Mouse (Mus musculus) c-Kit-positive CD71-negative TER-119-negative erythroid progenitor cells, embryonic 14.5 days (primary cell): ENCODE measurements around the gene Usp39.

Source experiments
- DNase-seq: peaks from one replicate; pipeline ENCODE4 v3.0.0-alpha.2; 2013; ENCODE audit warnings: low read depth

The Usp39 gene

GRCm38 (mm10) chr6:72302349-72302925 lies 42.5 kb downstream of the Usp39 start:
- no peak for DNase-seq

GRCm38 (mm10) chr6:72297825-72298224 lies 47.2 kb downstream of the Usp39 start:
- DNase-seq = no peak

GRCm38 (mm10) chr6:72292972-72293651 lies 51.9 kb downstream of the Usp39 start:
- no peak for DNase-seq

GRCm38 (mm10) chr6:72289484-72289883 lies 55.5 kb downstream of the Usp39 start:
- no peak for DNase-seq

GRCm38 (mm10) chr6:72283914-72284313 lies 61.1 kb downstream of the Usp39 start:
- no peak for DNase-seq

GRCm38 (mm10) chr6:72280410-72280998 lies 64.5 kb downstream of the Usp39 start:
- no peak for DNase-seq

- no peak for DNase-seq
Observed at GRCm38 (mm10) chr6:72279505-72279904, 65.5 kb downstream of the Usp39 start.

GRCm38 (mm10) chr6:72278835-72279234 lies 66.1 kb downstream of the Usp39 start:
- DNase-seq = no peak

GRCm38 (mm10) chr6:72277508-72278166 lies 67.3 kb downstream of the Usp39 start:
- DNase-seq = no peak

GRCm38 (mm10) chr6:72276972-72277441 lies 68.0 kb downstream of the Usp39 start:
- no peak for DNase-seq

GRCm38 (mm10) chr6:72276141-72276540 lies 68.8 kb downstream of the Usp39 start:
- DNase-seq = no peak

- no peak for DNase-seq
Observed at GRCm38 (mm10) chr6:72275527-72275926, 69.5 kb downstream of the Usp39 start.

- DNase-seq = no peak
Observed at GRCm38 (mm10) chr6:72273153-72273552, 71.8 kb downstream of the Usp39 start.

- DNase-seq = no peak
Observed at GRCm38 (mm10) chr6:72272161-72272696, 72.8 kb downstream of the Usp39 start.

- no peak for DNase-seq
Observed at GRCm38 (mm10) chr6:72270952-72271519, 73.9 kb downstream of the Usp39 start.

GRCm38 (mm10) chr6:72270258-72270657 lies 74.7 kb downstream of the Usp39 start:
- DNase-seq = no peak
